Mouse (Mus musculus) lung, embryonic 16.5 days (tissue): ENCODE results near the gene Gm2696. TPM values are rescaled to one million over a fixed set of nuclear protein-coding genes. Genes with fewer than 3 reads are reported as not detected.

Experiments used
- ATAC-seq: fragments of 200-750 bp; cut with Nextera tagmentation; 2 replicates; pipeline ENCODE4 v1.8.0; 2017; ENCODE audit warnings: low read depth, mild to moderate bottlenecking, moderate library complexity
- H3K27ac ChIP-seq: fragments of 300-500 bp; sonication (generic); 2 replicates; pipeline ENCODE4 v1.5.1; 2014; ENCODE audit warnings: mild to moderate bottlenecking, control low read depth, low read length
- H3K27me3 ChIP-seq: fragments of 300-500 bp; sonication (generic); 2 replicates; pipeline ENCODE4 v1.6.1; 2014; ENCODE audit warnings: low read depth, low read length, mixed read lengths; ENCODE audit not compliant: control insufficient read depth, insufficient read depth
- H3K36me3 ChIP-seq: fragments of 300-500 bp; sonication (generic); 2 replicates; pipeline ENCODE4 v1.6.1; 2014; ENCODE audit warnings: low read length; ENCODE audit not compliant: control insufficient read depth, insufficient read depth
- H3K4me1 ChIP-seq: fragments of 300-500 bp; sonication (generic); replicated peaks from 2 replicates; pipeline ENCODE4 v1.6.1; 2014; ENCODE audit warnings: low read length, mixed read lengths; ENCODE audit not compliant: control insufficient read depth, insufficient read depth
- H3K4me2 ChIP-seq: fragments of 300-500 bp; sonication (generic); 2 replicates; pipeline ENCODE4 v1.6.1; 2014; ENCODE audit warnings: low read depth, low read length, control low read depth
- H3K4me3 ChIP-seq: fragments of 300-500 bp; sonication (generic); 2 replicates; pipeline ENCODE4 v1.5.1; 2014; ENCODE audit warnings: mild to moderate bottlenecking, low read length, control low read depth
- H3K9ac ChIP-seq: fragments of 300-500 bp; sonication (generic); 2 replicates; pipeline ENCODE4 v1.6.1; 2014; ENCODE audit warnings: low read length, control low read depth
- H3K9me3 ChIP-seq: fragments of 300-500 bp; sonication (generic); 2 replicates; pipeline ENCODE4 v1.6.1; 2016; ENCODE audit warnings: low read length; ENCODE audit not compliant: control insufficient read depth
- WGBS: fragments of 180-500 bp; shearing (Covaris S2); extraction: QIAGEN DNeasy Blood & Tissue Kit; methylation state at CpG from one replicate; pipeline ENCODE4 v1.1.7; 2014; 5-methylcytosine and 5-hydroxymethylcytosine counted together
- polyA plus RNA-seq: library from polyadenylated mRNA; unstranded; fragments of >200 nt; fragmentation: Nextera tagmentation; extraction: Ambion mirVana; gene quantifications from 2 replicates; pipeline ENCODE4 v1.2.1, GENCODE M21; 2015

Gm2696 gene
- polyA plus RNA-seq, 1 experiment from 2014 or later = not detected

GRCm38 (mm10) chr10:77835647-77836046 lies 21.2 kb downstream of the Gm2696 start, which contains the start of gene Krtap10-10:
TSS of gene Krtap10-10 (plus strand) at chr10:77835947.
- no peak within 1 kb of the TSS for H3K4me2 ChIP-seq
- no peak within 1 kb of the TSS for H3K4me3 ChIP-seq
- H3K27me3 ChIP-seq = no peaks in the 10 kb centered on the region
- 50% methylated on average over 9 of the region's 9 CpGs for WGBS
- H3K9me3 ChIP-seq = no peaks in the 10 kb centered on the region
- no peak within 1 kb of the TSS for H3K9ac ChIP-seq
- no peaks in the 10 kb centered on the region for H3K36me3 ChIP-seq
- no peaks in the 10 kb centered on the region for H3K4me1 ChIP-seq
- ATAC-seq = no peak
- H3K27ac ChIP-seq = no peak within 1 kb of the TSS

GRCm38 (mm10) chr10:77839006-77839405 lies 24.5 kb downstream of the Gm2696 start:
- Histone ChIP-seq H3K27me3 (no peaks in the 10 kb centered on the region), H3K27ac (no peak overlapping the region), H3K4me1 (no peaks in the 10 kb centered on the region), H3K9me3 (0 out of 2 replicates have a peak, but pooled peaks cover 2% of the 10 kb centered on the region), H3K9ac (no peak overlapping the region), H3K36me3 (no peaks in the 10 kb centered on the region), H3K4me3 (no peak overlapping the region), H3K4me2 (no peak overlapping the region)
- ATAC-seq = no peak
- 65% methylated on average over 6 of the region's 6 CpGs for WGBS

- Histone ChIP-seq H3K36me3 (no peaks in the 10 kb centered on the region), H3K9me3 (0 out of 2 replicates have a peak, but pooled peaks cover 2% of the 10 kb centered on the region), H3K4me1 (no peaks in the 10 kb centered on the region), H3K4me3 (no peak within 1 kb of the TSS), H3K9ac (no peak within 1 kb of the TSS), H3K4me2 (no peak within 1 kb of the TSS), H3K27me3 (no peaks in the 10 kb centered on the region), H3K27ac (no peak within 1 kb of the TSS)
- ATAC-seq = no peak
- 48% methylated on average over 3 of the region's 3 CpGs for WGBS
These were observed 32.0 kb downstream of the Gm2696 start, which contains the start of gene Gm36176 for GRCm38 (mm10) chr10:77846503-77846902. TSS of gene Gm36176 (plus strand) at chr10:77846803.

GRCm38 (mm10) chr10:77846961-77847360 lies 32.5 kb downstream of the Gm2696 start:
- Histone ChIP-seq H3K27me3 (no peaks in the 10 kb centered on the region), H3K9me3 (0 out of 2 replicates have a peak, but pooled peaks cover 2% of the 10 kb centered on the region), H3K4me3 (no peak overlapping the region), H3K4me1 (no peaks in the 10 kb centered on the region), H3K36me3 (no peaks in the 10 kb centered on the region), H3K9ac (no peak overlapping the region), H3K27ac (no peak overlapping the region), H3K4me2 (no peak overlapping the region)
- ATAC-seq = no peak
- WGBS = 10% methylated on average over 2 of the region's 2 CpGs

GRCm38 (mm10) chr10:77847538-77847937 lies 33.1 kb downstream of the Gm2696 start:
- Histone ChIP-seq H3K4me1 (no peaks in the 10 kb centered on the region), H3K4me2 (no peak overlapping the region), H3K27ac (no peak overlapping the region), H3K4me3 (no peak overlapping the region), H3K36me3 (no peaks in the 10 kb centered on the region), H3K9ac (no peak overlapping the region), H3K27me3 (no peaks in the 10 kb centered on the region), H3K9me3 (0 out of 2 replicates have a peak, but pooled peaks cover 2% of the 10 kb centered on the region)
- no peak for ATAC-seq
- WGBS = 86% methylated on average over 2 of the region's 2 CpGs

GRCm38 (mm10) chr10:77852559-77852958 lies 38.1 kb downstream of the Gm2696 start, which contains the start of gene Gm10318:
TSS of gene Gm10318 (plus strand) at chr10:77852859.
- no peaks in the 10 kb centered on the region for H3K4me1 ChIP-seq
- H3K27me3 ChIP-seq = no peaks in the 10 kb centered on the region; the same call in 1 of the 2 replicates
- no peak within 1 kb of the TSS for H3K4me2 ChIP-seq
- no peaks in the 10 kb centered on the region for H3K9me3 ChIP-seq
- H3K27ac ChIP-seq = no peak within 1 kb of the TSS
- H3K4me3 ChIP-seq = no peak within 1 kb of the TSS
- no peaks in the 10 kb centered on the region for H3K36me3 ChIP-seq
- 52% methylated on average over 9 of the region's 9 CpGs for WGBS
- ATAC-seq = no peak
- no peak within 1 kb of the TSS for H3K9ac ChIP-seq

- H3K4me2 ChIP-seq = no peak within 1 kb of the TSS
- no peak within 1 kb of the TSS for H3K27ac ChIP-seq
- H3K4me3 ChIP-seq = no peak within 1 kb of the TSS
- 37% methylated on average over 7 of the region's 7 CpGs for WGBS
- H3K9me3 ChIP-seq = no peaks in the 10 kb centered on the region
- H3K9ac ChIP-seq = no peak within 1 kb of the TSS
- no peak for ATAC-seq
- H3K36me3 ChIP-seq = no peaks in the 10 kb centered on the region
- H3K4me1 ChIP-seq = no peaks in the 10 kb centered on the region
- H3K27me3 ChIP-seq = no peaks in the 10 kb centered on the region
These were observed 47.2 kb downstream of the Gm2696 start, which contains the start of gene Gm3285 for GRCm38 (mm10) chr10:77861675-77862074. TSS of gene Gm3285 (plus strand) at chr10:77861975.

GRCm38 (mm10) chr10:77864067-77864761 lies 49.7 kb downstream of the Gm2696 start:
- Histone ChIP-seq H3K9ac (no peak overlapping the region), H3K4me2 (peak overlapping the region; percentile 33; the same call in 1 of the 2 replicates), H3K4me3 (no peak overlapping the region; the same call in 1 of the 2 replicates), H3K27me3 (no peaks in the 10 kb centered on the region), H3K27ac (no peak overlapping the region), H3K36me3 (no peaks in the 10 kb centered on the region), H3K9me3 (no peaks in the 10 kb centered on the region), H3K4me1 (no peaks in the 10 kb centered on the region)
- peak; percentile 86 for ATAC-seq
- WGBS = 24% methylated on average over 14 of the region's 14 CpGs

- H3K4me3 ChIP-seq = no peak overlapping the region; the same call in 1 of the 2 replicates
These were observed 50.3 kb downstream of the Gm2696 start for GRCm38 (mm10) chr10:77864762-77865143.

More at GRCm38 (mm10) chr10:77864762-77865143, 50.3 kb downstream of the Gm2696 start:
- no peaks in the 10 kb centered on the region for H3K9me3 ChIP-seq
- WGBS = 30% methylated on average over 11 of the region's 11 CpGs
- H3K27ac ChIP-seq = no peak overlapping the region
- H3K36me3 ChIP-seq = no peaks in the 10 kb centered on the region
- H3K4me2 ChIP-seq = peak overlapping the region; percentile 33; the same call in 1 of the 2 replicates
- no peak for ATAC-seq
- H3K27me3 ChIP-seq = no peaks in the 10 kb centered on the region
- H3K9ac ChIP-seq = no peak overlapping the region
- no peaks in the 10 kb centered on the region for H3K4me1 ChIP-seq
